Mouse (Mus musculus): ENCODE measurements around the gene Zfyve28.

DNA sequence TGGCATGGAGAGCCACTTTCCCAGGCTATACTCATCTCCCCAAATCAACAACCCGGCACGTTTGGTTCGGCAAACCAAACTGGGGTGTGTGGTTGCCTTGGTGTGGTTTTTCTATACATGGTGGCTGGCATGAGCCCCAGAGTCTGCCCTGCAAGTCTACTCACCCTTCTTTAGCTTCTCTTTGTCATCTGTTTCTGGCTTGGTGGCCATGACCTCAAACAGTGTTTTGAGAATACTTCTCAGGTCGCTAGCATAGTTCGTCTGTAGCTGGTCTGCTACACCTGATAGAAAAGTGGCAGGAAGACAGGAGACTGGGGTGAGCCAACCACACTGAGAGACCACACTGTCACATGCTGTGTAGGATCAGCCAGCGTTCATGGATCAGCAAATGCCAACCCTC, 89.6 kb downstream of the Zfyve28 start:
- TF ChIP-seq CTCF (IDR thresholded peaks at IDR 0.05; ENCODE audit: low read depth), result no peak
- TF ChIP-seq EP300 (IDR thresholded peaks at IDR 0.05; ENCODE audit: low read depth), result no peak
